Comparison of ENCODE assay signal across 24 mouse cellular contexts in genomic region chr1:177521110-177521509, GRCm38 (mm10).
"Had no signal": no experiment of that assay in that cellular context is flagged by ENCODE, and none has a peak within 500 bp of the region (broad histone marks: within the 10 kb centered on the region; RNA-seq: fewer than 3 reads in every experiment).

No protein-coding gene starts in this region.

- DNase-seq: kidney, adult 2 months; kidney, postnatal 36 days; layer of hippocampus, postnatal 36 days; liver, postnatal 0 days; lung, postnatal 10 days; lung, postnatal 4 days; right cerebral cortex, adult 18-20 months; right cerebral cortex, postnatal 14 days; right cerebral cortex, postnatal 4 days; spleen, adult 18-20 months; thymus, adult 2 months; thymus, postnatal 25 days had no signal

- ATAC-seq: intestine, postnatal 0 days; liver, postnatal 0 days; midbrain, embryonic 13.5 days; midbrain, embryonic 16.5 days had no signal

- H3K9me3 ChIP-seq: lung, embryonic 15.5 days; megakaryocyte, embryonic 14.5 days; midbrain, embryonic 10.5 days; midbrain, embryonic 13.5 days; neural tube, embryonic 12.5 days; neural tube, embryonic 15.5 days had no signal

- H3K4me3 ChIP-seq: left cerebral cortex, adult 2 months; lung, embryonic 15.5 days; megakaryocyte, embryonic 14.5 days; midbrain, embryonic 10.5 days; midbrain, embryonic 13.5 days; neural tube, embryonic 12.5 days; neural tube, embryonic 15.5 days had no signal

- H3K4me1 ChIP-seq: lung, embryonic 15.5 days; megakaryocyte, embryonic 14.5 days had no signal

- H3K27me3 ChIP-seq: lung, embryonic 15.5 days; megakaryocyte, embryonic 14.5 days; midbrain, embryonic 13.5 days; neural tube, embryonic 12.5 days; neural tube, embryonic 15.5 days had no signal

- H3K36me3 ChIP-seq: lung, embryonic 15.5 days; midbrain, embryonic 10.5 days; midbrain, embryonic 13.5 days; neural tube, embryonic 12.5 days; neural tube, embryonic 15.5 days had no signal

- H3K27ac ChIP-seq: kidney, postnatal 0 days; left cerebral cortex, adult 2 months; liver, embryonic 14.5 days; lung, embryonic 15.5 days; midbrain, embryonic 10.5 days; midbrain, embryonic 13.5 days; neural tube, embryonic 12.5 days; neural tube, embryonic 15.5 days; stomach, postnatal 0 days had no signal

- H3K4me2 ChIP-seq: lung, embryonic 15.5 days; midbrain, embryonic 13.5 days; neural tube, embryonic 12.5 days; neural tube, embryonic 15.5 days had no signal

- H3K9ac ChIP-seq: liver, embryonic 14.5 days; liver, postnatal 0 days; lung, embryonic 15.5 days; midbrain, embryonic 13.5 days; neural tube, embryonic 12.5 days; neural tube, embryonic 15.5 days had no signal
